Mouse (Mus musculus) spleen, postnatal 4 days (tissue): ENCODE data around the gene Rpl36al.

Experiments
- DNase-seq, 2 experiments: peaks; one replicate each; pipeline ENCODE4 v3.0.0; 2022; ENCODE audit warnings: low spot score in 2 of 2

Gene Rpl36al

GRCm38 (mm10) chr12:69183583-69184308 lies at the start of gene Rpl36al, which contains the start of gene Mgat2:
TSS of gene Rpl36al (minus strand) at chr12:69184083.
TSS of gene Mgat2 (plus strand) at chr12:69184157.
- peak; percentile 99 for DNase-seq

GRCm38 (mm10) chr12:69229251-69229650 lies 45.4 kb upstream of the Rpl36al start:
- DNase-seq = peak; percentile 60 to 79

- peak; percentile 89 to 96 for DNase-seq
Observed at GRCm38 (mm10) chr12:69227776-69228466, 44.0 kb upstream of the Rpl36al start, which contains the start of gene Pole2. TSS of gene Pole2 (minus strand) at chr12:69228195.

GRCm38 (mm10) chr12:69220613-69221277 lies 36.9 kb upstream of the Rpl36al start:
- DNase-seq = no peak

DNA sequence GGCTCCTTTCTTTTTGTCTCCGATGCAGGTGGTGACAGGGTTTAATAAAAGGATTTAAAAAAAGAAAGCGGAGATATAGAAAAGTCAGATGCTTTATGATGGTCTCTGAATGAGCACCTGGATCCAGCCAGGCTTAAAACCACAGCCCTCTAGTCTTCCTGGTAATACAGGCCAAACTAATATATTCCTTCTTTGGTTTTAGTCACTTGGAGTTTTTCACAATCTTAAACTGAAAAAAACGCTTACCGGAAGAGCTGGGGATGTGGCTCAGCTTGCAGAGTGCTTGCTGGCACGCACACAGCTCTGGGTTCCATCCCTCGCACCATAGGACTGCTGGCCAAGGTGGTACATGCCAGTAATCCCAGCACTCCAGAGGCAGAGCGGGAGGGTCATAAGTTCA lies 32.7 kb upstream of the Rpl36al start:
- no peak for DNase-seq

GRCm38 (mm10) chr12:69215000-69215785 lies 31.3 kb upstream of the Rpl36al start:
- no peak for DNase-seq

- no peak for DNase-seq
Observed at GRCm38 (mm10) chr12:69214393-69214792, 30.5 kb upstream of the Rpl36al start.

DNA sequence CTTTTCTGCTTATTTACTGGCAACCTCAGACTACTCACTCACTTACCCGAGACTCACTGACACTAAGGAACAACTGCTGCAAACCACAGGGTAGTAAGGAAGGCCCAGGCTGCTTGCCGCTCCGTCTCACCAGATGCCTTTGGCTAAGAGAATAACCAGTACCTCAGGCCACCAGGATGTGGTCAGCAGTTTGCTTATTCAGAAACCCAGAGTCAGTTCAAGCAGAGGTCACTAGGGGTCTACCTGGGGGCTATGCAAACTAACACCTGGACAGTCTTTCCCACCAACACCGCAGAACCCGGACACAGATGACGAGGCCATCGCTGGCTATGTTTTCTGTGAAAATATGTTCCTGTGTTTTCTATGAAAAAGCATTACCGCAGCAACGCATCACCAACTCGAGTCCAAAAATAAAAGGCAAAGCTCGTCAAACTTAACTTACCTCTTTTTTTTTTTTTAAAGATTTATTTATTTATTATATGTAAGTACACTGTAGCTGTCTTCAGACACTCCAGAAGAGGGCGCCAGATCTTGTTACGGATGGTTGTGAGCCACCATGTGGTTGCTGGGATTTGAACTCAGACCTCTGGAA lies 29.4 kb upstream of the Rpl36al start:
- no peak for DNase-seq

DNA sequence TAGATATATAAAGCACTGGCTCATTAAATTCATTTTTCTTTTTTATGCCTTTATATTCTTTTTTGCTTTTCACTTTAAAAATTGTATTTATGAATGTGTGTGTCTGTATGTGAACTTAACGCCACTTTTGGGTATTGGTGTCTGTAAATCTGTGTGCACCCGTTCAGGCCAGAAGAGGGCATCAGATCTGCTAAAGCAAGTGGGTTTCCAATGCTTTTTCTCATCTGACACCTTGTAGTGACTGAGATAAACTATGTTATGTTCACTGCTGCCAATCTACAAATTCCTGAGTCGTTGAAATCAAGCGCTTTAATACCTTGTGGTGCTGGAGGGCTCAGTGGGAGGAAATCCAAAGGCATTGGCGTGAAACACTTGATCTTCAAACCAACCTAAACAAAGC lies 27.2 kb upstream of the Rpl36al start:
- DNase-seq = no peak

- DNase-seq = no peak
Observed at GRCm38 (mm10) chr12:69210056-69210979, 26.4 kb upstream of the Rpl36al start.

DNA sequence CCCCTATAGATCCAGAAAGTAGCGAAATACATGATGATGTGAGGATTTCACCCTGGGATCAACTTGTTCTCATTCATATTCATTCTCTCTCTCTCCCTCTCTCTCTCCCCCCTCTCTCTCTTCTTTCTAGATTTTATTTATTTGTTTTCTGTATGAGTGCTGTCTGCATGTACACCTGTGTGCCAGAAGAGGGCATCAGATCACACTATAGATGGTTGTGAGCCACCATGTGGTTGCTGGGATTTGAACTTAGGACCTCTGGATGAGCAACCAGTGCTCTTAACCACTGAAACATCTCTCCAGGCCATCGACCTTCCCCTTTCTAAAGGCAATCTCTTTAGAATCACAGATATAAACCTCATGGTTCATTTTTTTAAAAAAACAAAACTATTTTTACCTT lies 24.6 kb upstream of the Rpl36al start:
- no peak for DNase-seq

GRCm38 (mm10) chr12:69207926-69208325 lies 24.0 kb upstream of the Rpl36al start:
- no peak for DNase-seq

GRCm38 (mm10) chr12:69207396-69207795 lies 23.5 kb upstream of the Rpl36al start:
- no peak for DNase-seq

DNA sequence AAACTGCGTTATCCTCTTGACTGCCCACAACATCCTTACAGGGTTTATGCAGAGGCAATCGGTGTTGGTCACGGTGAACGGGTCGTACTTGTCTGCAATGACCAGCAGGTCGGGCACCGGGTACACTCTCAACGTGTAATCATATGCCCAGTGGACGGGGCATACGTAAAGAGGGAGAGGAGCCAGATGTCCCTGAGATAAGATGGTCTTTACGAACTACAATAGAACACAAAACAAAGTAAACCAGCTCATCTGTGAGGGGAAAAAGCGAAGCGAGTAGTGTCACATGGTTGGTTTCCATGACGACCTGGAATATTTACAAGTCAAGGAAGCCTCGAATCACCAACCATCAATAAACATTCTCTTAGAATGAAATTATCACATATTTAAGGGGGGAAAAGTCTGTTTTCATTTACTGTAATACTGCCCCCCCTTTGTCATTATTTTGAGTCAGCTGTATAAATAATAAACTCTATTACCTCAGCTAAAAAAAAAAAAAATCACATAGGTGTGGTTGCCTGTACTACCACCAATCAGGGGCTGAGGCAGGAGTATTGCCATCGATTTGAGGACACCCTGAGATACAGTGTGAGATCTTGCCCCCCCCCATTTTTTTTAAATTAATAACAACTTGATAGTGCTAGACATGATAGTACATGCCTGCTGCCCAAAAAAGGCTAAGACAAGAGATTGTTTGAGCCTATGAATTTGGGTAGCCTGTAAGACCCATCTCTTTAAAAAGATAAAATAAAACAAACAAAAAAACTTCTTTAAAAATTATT lies 20.4 kb upstream of the Rpl36al start, which contains the start of gene Gm49384:
TSS of gene Gm49384 (minus strand) at position 216 of the 782 bp plus-strand sequence.
- no peak for DNase-seq

GRCm38 (mm10) chr12:69198985-69199384 lies 15.1 kb upstream of the Rpl36al start:
- no peak for DNase-seq

DNA sequence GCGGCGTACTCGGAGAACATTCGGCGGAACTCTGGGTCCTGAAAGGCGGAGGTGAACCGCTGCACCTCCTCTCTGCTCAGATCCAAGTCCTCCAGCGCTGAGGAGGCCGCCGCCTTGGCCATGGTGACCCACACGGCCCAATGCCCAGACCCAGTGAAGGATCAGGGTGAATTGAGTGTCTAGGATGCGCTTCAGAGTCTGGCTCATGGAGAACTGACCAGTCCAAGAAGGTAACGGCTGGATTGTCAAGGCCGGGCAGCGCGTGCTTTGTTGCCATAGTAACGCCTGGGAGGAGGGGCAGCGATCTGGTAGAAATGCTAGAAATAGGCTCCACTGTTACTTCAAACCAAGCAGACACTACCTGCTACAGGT lies 14.3 kb upstream of the Rpl36al start, which contains the start of gene Dnaaf2:
TSS of gene Dnaaf2 (minus strand) at position 266 of the 372 bp plus-strand sequence.
- peak in 1 of 2 experiments; percentile 65 for DNase-seq

DNA sequence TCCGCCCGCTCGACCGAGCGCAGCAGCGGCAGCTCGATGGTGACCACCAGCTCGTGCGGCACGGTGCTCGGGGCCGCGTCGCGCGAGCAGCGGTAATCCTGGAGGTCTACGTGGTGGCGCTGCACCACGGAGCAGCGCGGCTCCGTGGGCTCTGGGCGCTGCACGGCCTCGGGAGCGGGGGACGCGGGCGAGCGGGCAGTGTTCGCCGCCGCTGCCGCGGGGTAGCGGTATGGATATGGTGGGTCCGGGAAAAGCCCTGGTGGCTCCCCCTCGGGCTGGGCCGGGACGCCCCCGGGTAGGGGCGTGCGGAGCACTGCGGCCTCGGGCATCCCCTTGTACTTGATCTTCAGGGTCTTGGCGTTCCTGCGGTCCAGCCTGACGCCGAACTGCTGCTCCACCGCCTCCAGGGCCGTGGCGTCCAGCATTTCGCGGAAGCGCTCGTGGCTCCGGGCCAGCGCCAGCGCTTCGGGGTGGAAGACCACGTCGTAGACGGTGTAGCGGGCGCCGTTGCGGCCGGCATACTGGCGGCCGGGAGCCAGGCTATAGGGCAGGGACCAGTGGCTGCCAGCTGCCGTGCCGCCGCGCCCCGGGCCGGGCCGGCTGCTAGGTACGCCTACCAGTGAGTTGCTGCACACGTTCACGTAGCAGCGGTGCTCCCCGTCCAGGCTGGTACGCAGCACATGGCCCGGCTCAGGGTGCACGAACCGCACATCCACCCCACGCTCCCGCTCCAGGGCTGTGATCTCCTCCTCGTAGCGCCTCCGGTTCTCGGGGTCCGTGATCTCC lies 13.7 kb upstream of the Rpl36al start:
- peak; percentile 58 to 81 for DNase-seq
